Mouse (Mus musculus): ENCODE measurements around the gene Klk1b8. TPM values are rescaled to one million over a fixed set of nuclear protein-coding genes. Genes with fewer than 3 reads are reported as not detected.

Klk1b8 gene
- not detected for total RNA-seq (2023)

GRCm38 (mm10) chr7:43950364-43950763 lies at the start of gene Klk1b8:
Gene Klk1b8, plus strand, starts transcription at chr7:43950664.

GRCm38 (mm10) chr7:43933440-43933839 lies 17.0 kb upstream of the Klk1b8 start, which contains the start of gene Klk15:
Gene Klk15, plus strand, starts transcription at chr7:43933740.

GRCm38 (mm10) chr7:43966451-43966850 lies 16.0 kb downstream of the Klk1b8 start, which contains the start of gene Klk1b1:
Gene Klk1b1, plus strand, starts transcription at chr7:43966751.

GRCm38 (mm10) chr7:43975761-43976160 lies 25.3 kb downstream of the Klk1b8 start, which contains the start of gene Klk1b9:
Gene Klk1b9, plus strand, starts transcription at chr7:43976061.

GRCm38 (mm10) chr7:43995577-43995976 lies 45.1 kb downstream of the Klk1b8 start, which contains the start of gene Klk1b11:
Gene Klk1b11, plus strand, starts transcription at chr7:43995877.

Other genes starting within 250 kb of the Klk1b8 start
- not detected for gene Klk13, start 238.1 kb upstream of the Klk1b8 start, total RNA-seq (2023)
- not detected for gene Klk12, start 181.8 kb upstream of the Klk1b8 start, total RNA-seq (2023)
- gene Klk11, start 176.1 kb upstream of the Klk1b8 start, total RNA-seq (2023) = not detected
- gene Klk10, start 169.6 kb upstream of the Klk1b8 start, total RNA-seq (2023) = not detected
- gene Klk9, start 158.8 kb upstream of the Klk1b8 start, total RNA-seq (2023) = not detected
- 1 to 10 TPM; 4.9 to 5.3 TPM for gene Klk8, start 153.1 kb upstream of the Klk1b8 start, total RNA-seq (2023)
- not detected for gene Klk7, start 139.4 kb upstream of the Klk1b8 start, total RNA-seq (2023)
- gene Klk6, start 126.2 kb upstream of the Klk1b8 start, total RNA-seq (2023) = not detected
- not detected for gene Klk5, start 108.7 kb upstream of the Klk1b8 start, total RNA-seq (2023)
- not detected for gene Klk4, start 69.5 kb upstream of the Klk1b8 start, total RNA-seq (2023)
- not detected for gene Klk15, start 16.9 kb upstream of the Klk1b8 start, total RNA-seq (2023)
- not detected for gene Klk1b1, start 16.1 kb downstream of the Klk1b8 start, total RNA-seq (2023)
- not detected for gene Klk1b9, start 25.4 kb downstream of the Klk1b8 start, total RNA-seq (2023)
- gene Klk1b11, start 45.2 kb downstream of the Klk1b8 start, total RNA-seq (2023) = not detected
- not detected for gene Klk1b26, start 61.5 kb downstream of the Klk1b8 start, total RNA-seq (2023)
- not detected for gene Klk1b27, start 101.6 kb downstream of the Klk1b8 start, total RNA-seq (2023)
- gene Klk1b21, start 151.7 kb downstream of the Klk1b8 start, total RNA-seq (2023) = not detected
- not detected for gene Klk1b22, start 162.0 kb downstream of the Klk1b8 start, total RNA-seq (2023)
- not detected for gene Klk1b16, start 186.1 kb downstream of the Klk1b8 start, total RNA-seq (2023)
- gene Klk1b24, start 237.6 kb downstream of the Klk1b8 start, total RNA-seq (2023) = not detected
- not detected for gene Klk1b3, start 247.5 kb downstream of the Klk1b8 start, total RNA-seq (2023)

Data from monocyte, adult 59 days (primary cell).